Mouse (Mus musculus) kidney, postnatal 4 days (tissue): ENCODE data around the gene Chrm3.

Experiments
- DNase-seq, 2 experiments: peaks; one replicate each; pipeline ENCODE4 v3.0.0; 2021; ENCODE audit warnings: mixed read lengths in 2 of 2

The Chrm3 gene

GRCm38 (mm10) chr13:9888284-9888683, 472.4 kb downstream of the Chrm3 start:
- no peak for DNase-seq

- no peak for DNase-seq
These were observed 473.4 kb downstream of the Chrm3 start for GRCm38 (mm10) chr13:9887261-9887660.

GRCm38 (mm10) chr13:9886465-9887135, 474.0 kb downstream of the Chrm3 start:
- peak; percentile 25 to 30 for DNase-seq

- peak; percentile 79 to 84 for DNase-seq
These were observed 478.0 kb downstream of the Chrm3 start for GRCm38 (mm10) chr13:9882362-9883282.

GRCm38 (mm10) chr13:9881930-9882329, 478.7 kb downstream of the Chrm3 start:
- DNase-seq: no peak

- no peak for DNase-seq
These were observed 480.2 kb downstream of the Chrm3 start for GRCm38 (mm10) chr13:9880401-9880800.

- DNase-seq: no peak
These were observed 482.0 kb downstream of the Chrm3 start for GRCm38 (mm10) chr13:9878596-9879010.

- no peak for DNase-seq
These were observed 487.3 kb downstream of the Chrm3 start for GRCm38 (mm10) chr13:9873377-9873776.

- DNase-seq: no peak
These were observed 494.5 kb downstream of the Chrm3 start for GRCm38 (mm10) chr13:9866161-9866560.

- DNase-seq: no peak
These were observed 513.1 kb downstream of the Chrm3 start for GRCm38 (mm10) chr13:9847515-9847914.

GRCm38 (mm10) chr13:9846543-9847434, 513.9 kb downstream of the Chrm3 start:
- peak; percentile 70 to 71 for DNase-seq

GRCm38 (mm10) chr13:9834146-9834679, 526.4 kb downstream of the Chrm3 start:
- peak; percentile 81 for DNase-seq

GRCm38 (mm10) chr13:9826227-9826626, 534.4 kb downstream of the Chrm3 start:
- peak; percentile 54 to 55 for DNase-seq
